Mouse (Mus musculus) gonadal fat pad, adult 2 months (tissue): ENCODE measurements around the gene Peli2. TPM values are rescaled to one million over a fixed set of nuclear protein-coding genes. Genes with fewer than 3 reads are reported as not detected.

Source experiments
- DNase-seq: peaks from one replicate; pipeline ENCODE4 v3.0.0-alpha.2; 2012; ENCODE audit warnings: low read depth
- polyA plus RNA-seq: library from polyadenylated mRNA; depleted of rRNA; stranded (reverse); fragments of >200 nt; gene quantifications from 2 replicates; pipeline ENCODE4 v1.2.3, GENCODE M21; 2012

The Peli2 gene
- polyA plus RNA-seq, 1 experiment: 31.4 TPM

GRCm38 (mm10) chr14:48222684-48223083 lies 102.1 kb downstream of the Peli2 start:
- no peak for DNase-seq

GRCm38 (mm10) chr14:48224203-48224602 lies 103.6 kb downstream of the Peli2 start:
- DNase-seq: no peak

GRCm38 (mm10) chr14:48224861-48225300 lies 104.3 kb downstream of the Peli2 start:
- DNase-seq: no peak

GRCm38 (mm10) chr14:48225810-48226446 lies 105.3 kb downstream of the Peli2 start:
- no peak for DNase-seq

GRCm38 (mm10) chr14:48226759-48227158 lies 106.1 kb downstream of the Peli2 start:
- DNase-seq: no peak

GRCm38 (mm10) chr14:48234785-48235519 lies 114.3 kb downstream of the Peli2 start:
- DNase-seq: no peak

GRCm38 (mm10) chr14:48241335-48241734 lies 120.7 kb downstream of the Peli2 start:
- no peak for DNase-seq

GRCm38 (mm10) chr14:48246236-48246635 lies 125.6 kb downstream of the Peli2 start:
- DNase-seq: no peak

GRCm38 (mm10) chr14:48246963-48247362 lies 126.3 kb downstream of the Peli2 start:
- no peak for DNase-seq

GRCm38 (mm10) chr14:48249459-48249858 lies 128.8 kb downstream of the Peli2 start:
- no peak for DNase-seq

- no peak for DNase-seq
Observed at GRCm38 (mm10) chr14:48249909-48250308, 129.3 kb downstream of the Peli2 start.

- DNase-seq: no peak
Observed at GRCm38 (mm10) chr14:48251381-48251979, 130.9 kb downstream of the Peli2 start.

- DNase-seq: no peak
Observed at GRCm38 (mm10) chr14:48253183-48253582, 132.6 kb downstream of the Peli2 start.

- no peak for DNase-seq
Observed at GRCm38 (mm10) chr14:48254696-48255095, 134.1 kb downstream of the Peli2 start.

- DNase-seq: no peak
Observed at GRCm38 (mm10) chr14:48255290-48255689, 134.7 kb downstream of the Peli2 start.

- DNase-seq: no peak
Observed at GRCm38 (mm10) chr14:48257759-48258158, 137.1 kb downstream of the Peli2 start.

- no peak for DNase-seq
Observed at GRCm38 (mm10) chr14:48258696-48259366, 138.2 kb downstream of the Peli2 start.

GRCm38 (mm10) chr14:48263146-48263545 lies 142.5 kb downstream of the Peli2 start:
- no peak for DNase-seq

GRCm38 (mm10) chr14:48266710-48267109 lies 146.1 kb downstream of the Peli2 start:
- no peak for DNase-seq

GRCm38 (mm10) chr14:48278291-48278690 lies 157.7 kb downstream of the Peli2 start:
- DNase-seq: no peak

GRCm38 (mm10) chr14:48286949-48287348 lies 166.3 kb downstream of the Peli2 start:
- no peak for DNase-seq

GRCm38 (mm10) chr14:48287581-48287980 lies 167.0 kb downstream of the Peli2 start:
- no peak for DNase-seq
